Mouse (Mus musculus) common myeloid progenitor, adult 5-6 weeks (primary cell): Measurements from ENCODE around the gene Gm2001. TPM values are rescaled to one million over a fixed set of nuclear protein-coding genes. Genes with fewer than 3 reads are reported as not detected.
"Not testable (repeated sequence)": the region's sequence is repeated elsewhere in the genome, so short reads cannot be mapped to it uniquely, and the experiment has no call there.

ENCODE experiments used
- ATAC-seq: replicated peaks from 2 replicates; pipeline ENCODE4 v1.8.0; 2016; ENCODE audit warnings: low read depth, mild to moderate bottlenecking, moderate TSS enrichment, inconsistent platforms; ENCODE audit not compliant: poor library complexity, severe bottlenecking
- total RNA-seq: library from RNA; stranded (forward); fragments of 200-1000, 187-1606 nt; gene quantifications from 2 replicates; pipeline ENCODE4 v1.2.3, GENCODE M21; 2017

Gene Gm2001
- total RNA-seq = not detected in 2 replicates

DNA sequence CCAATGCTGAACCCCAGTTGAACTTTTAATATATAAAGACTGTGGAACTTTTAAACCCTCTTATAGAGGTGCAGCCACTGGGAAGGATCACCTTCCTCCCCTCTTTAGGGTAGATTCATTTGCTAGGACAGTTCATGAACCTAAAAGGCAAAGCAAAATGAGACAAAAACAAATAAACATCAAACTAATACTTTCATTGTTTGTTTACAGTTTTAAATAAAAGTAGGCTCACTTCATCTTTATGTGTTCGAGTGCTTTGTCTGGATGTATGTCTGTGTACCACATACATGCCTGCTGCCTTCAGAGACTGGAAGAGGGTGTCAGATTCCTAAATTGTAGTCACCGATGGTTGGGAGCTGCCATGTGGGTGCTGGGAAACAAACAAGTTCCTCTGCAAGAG, at the start of gene Gm2001:
TSS of gene Gm2001 (minus strand) at position 101 of the 400 bp plus-strand sequence.
- not testable (repeated sequence) for ATAC-seq

DNA sequence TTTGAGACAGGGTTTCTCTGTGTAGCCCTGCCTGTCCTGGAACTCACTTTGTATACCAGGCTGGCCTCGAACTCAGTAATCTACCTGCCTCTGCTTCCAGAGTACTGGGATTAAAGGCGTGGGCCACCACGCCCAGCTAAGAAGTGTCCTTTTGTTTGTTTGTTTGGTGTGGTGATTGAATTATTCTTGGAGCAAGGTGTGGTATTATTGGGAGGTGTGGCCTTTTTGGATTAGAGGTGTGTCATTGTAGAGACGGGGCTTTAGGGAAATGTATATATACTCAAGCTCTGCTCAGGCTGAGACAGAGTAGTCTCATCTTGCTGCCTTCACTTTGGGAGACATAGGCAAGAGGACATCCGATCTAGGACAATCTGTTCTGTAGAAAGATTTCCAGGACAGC, 31.6 kb upstream of the Gm2001 start, which contains the start of gene Gm2016:
TSS of gene Gm2016 (plus strand) at position 301 of the 400 bp plus-strand sequence.
- not testable (repeated sequence) for ATAC-seq

DNA sequence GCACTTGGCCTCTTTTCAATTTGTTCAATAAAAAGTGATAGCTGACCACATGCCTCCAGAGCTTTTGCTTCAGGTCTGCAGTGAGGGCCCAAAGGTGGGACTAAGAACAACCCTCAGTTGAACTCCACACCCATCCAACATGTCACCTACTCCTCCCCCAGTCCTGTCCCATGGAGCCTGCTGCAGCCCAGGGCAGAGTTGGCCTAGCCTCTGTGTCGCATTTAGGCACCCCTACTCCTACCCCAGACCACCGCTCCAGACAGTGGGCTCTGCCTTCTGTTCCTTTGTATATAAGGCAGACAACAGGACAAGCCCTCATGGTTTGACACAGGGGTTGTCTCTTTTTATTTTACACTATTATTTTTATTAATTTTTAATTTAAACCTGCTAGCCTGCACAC, 21.9 kb upstream of the Gm2001 start:
- ATAC-seq = not testable (repeated sequence)

DNA sequence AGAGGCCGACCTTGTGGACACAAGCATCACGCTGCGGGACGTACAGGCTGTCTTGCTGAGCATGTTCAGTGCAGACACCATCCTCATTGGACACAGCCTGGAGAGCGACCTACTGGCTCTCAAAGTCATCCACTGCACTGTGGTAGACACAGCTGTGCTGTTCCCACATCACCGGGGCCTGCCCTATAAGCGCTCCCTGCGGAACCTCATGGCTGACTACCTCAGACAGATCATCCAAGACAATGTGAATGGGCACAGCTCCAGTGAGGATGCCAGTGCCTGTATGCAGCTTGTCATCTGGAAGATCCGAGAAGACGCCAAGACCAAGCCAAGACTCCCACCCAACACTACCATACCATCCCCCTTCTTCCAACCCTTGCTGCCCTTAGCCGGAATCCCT, 21.5 kb upstream of the Gm2001 start:
- not testable (repeated sequence) for ATAC-seq

DNA sequence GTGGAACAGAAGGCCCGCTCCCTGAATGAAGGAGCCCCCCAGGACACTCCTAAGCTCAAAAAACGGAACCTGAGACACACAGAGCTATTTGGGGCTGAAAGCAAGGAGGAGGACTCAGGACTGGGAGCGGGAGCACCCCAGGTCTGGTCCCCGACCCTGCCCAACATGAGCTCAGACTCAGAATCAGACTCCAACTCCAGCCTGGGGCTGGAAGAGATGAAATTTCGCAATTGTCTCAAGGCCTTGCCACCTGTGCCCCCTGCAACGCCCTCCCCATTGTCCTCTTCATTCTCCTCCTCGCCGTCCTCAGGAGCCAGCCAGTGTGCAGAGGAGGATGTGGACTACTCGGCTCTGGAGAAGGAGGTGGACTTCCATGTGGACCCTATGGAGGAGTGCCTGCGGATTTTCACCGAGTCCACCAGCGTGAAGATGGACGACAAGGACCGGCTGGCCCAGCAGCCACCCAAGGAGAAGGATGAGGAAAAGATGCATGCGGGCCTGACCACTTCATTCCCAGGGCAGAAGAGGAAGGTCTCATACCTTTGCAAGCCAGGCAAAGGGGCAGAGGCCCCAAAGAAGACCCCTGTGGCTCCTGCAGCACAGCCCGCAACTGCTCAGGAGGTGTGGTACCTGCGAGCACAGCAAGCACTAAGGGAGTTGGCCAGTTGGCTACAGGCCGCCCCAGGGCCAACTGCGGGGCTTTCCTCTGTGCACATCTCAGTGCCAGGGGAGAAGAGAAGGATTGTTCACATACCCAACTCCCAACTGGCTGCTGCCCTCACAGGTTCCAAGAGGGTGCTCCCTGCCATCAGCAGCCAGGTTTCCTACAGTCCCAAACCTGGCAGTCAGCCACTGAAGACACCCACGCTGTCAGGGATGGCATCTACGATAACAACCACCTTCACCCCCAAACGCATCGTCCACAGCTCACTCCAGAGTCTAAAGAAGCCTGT, 19.9 kb upstream of the Gm2001 start:
- ATAC-seq = not testable (repeated sequence)

DNA sequence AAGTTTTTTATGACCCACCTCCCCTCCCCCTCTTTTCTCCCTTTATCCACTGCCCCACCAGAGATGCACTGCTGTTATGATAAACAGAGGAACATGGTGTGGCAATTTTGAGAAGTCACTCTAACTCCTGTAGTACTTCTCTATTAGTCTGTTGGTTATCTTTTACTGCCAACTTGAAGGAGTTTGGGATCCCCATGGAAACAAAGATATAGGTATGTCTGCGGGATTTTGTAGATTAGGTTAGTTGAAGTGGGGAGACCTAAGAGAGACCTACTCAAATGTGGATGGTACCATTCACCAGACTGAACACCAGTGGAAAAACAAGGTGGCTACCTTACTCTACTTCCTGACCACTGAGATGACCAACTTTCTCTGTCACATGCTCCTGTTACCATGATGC, 13.9 kb upstream of the Gm2001 start:
- not testable (repeated sequence) for ATAC-seq

DNA sequence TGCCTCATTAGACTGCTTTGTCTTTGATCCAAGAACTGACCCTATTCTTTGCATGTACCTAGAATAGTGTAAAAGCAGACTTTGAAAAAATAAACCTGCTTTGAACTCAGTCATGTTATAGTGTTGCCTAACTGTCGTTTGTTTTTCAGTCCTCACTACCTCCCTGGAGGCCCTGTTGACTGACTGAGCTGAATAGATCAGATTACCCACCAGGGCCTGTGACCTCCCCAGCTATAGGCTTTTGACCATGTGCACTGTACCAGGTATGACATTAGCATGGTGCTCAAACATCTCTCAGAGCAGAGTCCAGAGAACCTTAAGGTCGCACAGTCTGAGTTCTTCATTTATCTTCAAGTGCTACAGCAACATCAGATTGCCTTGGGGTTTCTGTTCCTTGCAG, 8.5 kb upstream of the Gm2001 start:
- ATAC-seq = not testable (repeated sequence)

DNA sequence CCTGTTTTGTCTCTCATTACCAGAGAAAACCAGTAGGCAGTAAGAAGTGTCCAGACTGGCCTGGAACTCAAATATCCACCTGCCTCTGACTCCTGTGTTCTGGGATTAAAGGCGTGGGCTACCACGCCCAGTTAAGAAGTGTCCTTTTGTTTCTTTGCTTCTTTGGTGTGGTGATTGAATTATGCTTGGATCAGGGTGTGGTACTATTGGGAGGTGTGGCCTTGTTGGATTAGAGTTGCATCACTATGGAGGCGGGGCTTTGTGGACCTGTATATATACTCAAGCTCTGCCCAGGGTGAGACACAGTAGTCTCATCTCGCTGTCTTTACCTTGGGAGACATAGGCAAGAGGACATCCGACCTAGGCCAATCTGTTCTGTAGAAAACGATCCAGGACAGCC, 25.9 kb downstream of the Gm2001 start, which contains the start of gene BB287469:
TSS of gene BB287469 (plus strand) at position 301 of the 400 bp plus-strand sequence.
- not testable (repeated sequence) for ATAC-seq

DNA sequence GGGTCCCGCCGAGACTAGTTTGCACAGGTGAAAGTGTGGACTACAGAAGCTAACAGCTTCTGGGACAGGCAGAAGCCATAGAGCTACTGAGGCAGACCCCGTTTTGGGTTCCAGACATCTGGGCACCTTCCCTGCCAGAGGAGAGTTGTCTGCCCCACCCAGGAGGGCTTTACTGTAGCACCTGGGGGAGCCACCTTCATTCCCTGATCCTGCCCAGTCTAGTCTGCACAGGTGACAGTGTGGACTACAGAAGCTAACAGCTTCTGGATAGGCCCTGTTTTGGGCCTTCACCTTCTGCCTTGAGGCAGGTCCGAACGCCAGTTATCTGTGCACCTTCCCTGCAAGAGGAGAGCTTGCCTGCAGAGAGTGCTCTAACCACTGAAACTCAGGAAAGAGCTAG, 44.2 kb downstream of the Gm2001 start:
- ATAC-seq = not testable (repeated sequence)

DNA sequence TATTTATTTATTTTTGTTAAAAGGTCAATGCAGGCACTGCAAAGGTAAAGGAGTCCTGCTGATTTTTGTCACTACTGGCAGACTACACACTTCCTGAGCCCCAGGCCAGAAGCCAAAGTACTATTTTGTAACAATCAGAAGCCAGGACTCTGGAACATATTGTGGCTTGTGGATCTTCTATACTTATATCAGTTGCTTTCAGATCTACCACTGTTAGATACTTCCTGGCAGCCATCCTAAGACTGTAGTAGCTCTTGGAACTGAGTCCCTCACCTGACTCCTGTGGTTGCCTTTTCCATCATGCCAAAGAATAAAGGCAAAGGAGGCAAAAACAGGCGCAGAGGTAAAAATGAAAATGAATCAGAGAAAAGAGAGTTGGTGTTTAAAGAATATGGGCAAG, 46.9 kb downstream of the Gm2001 start, which contains the start of gene Gm21936:
TSS of gene Gm21936 (plus strand) at position 301 of the 400 bp plus-strand sequence.
- not testable (repeated sequence) for ATAC-seq

Other genes with a start within 250 kb of the Gm2001 start
- gene Oog1, start 239.7 kb downstream of the Gm2001 start, total RNA-seq = not detected in 2 replicates
- gene Gm4027, start 223.5 kb downstream of the Gm2001 start, total RNA-seq = not detected in 2 replicates
- not detected in 2 replicates for gene Gm16381, start 197.7 kb downstream of the Gm2001 start, total RNA-seq
- not detected in 2 replicates for gene Gm21319, start 66.6 kb downstream of the Gm2001 start, total RNA-seq
- not detected in 2 replicates for gene Gm21936, start 46.8 kb downstream of the Gm2001 start, total RNA-seq
- not detected in 2 replicates for gene BB287469, start 25.8 kb downstream of the Gm2001 start, total RNA-seq
- gene Gm2016, start 31.7 kb upstream of the Gm2001 start, total RNA-seq = not detected in 2 replicates
- not detected in 2 replicates for gene Gm2022, start 53.0 kb upstream of the Gm2001 start, total RNA-seq
- not detected in 2 replicates for gene Gm2035, start 77.5 kb upstream of the Gm2001 start, total RNA-seq
- not detected in 2 replicates for gene Gm2042, start 111.7 kb upstream of the Gm2001 start, total RNA-seq
- not detected in 2 replicates for gene Gm2075, start 169.5 kb upstream of the Gm2001 start, total RNA-seq
- gene Gm6803, start 176.4 kb upstream of the Gm2001 start, total RNA-seq = not detected in 2 replicates
- gene Gm2056, start 184.7 kb upstream of the Gm2001 start, total RNA-seq = not detected in 2 replicates
- gene Gm16368, start 241.4 kb upstream of the Gm2001 start, total RNA-seq = not detected in 2 replicates